Mouse (Mus musculus) erythroblast, embryonic 14.5 days (primary cell): ENCODE measurements around the gene Selplg.

Experiments used
- GATA1 ChIP-seq: IDR thresholded peaks from 2 replicates; pipeline ENCODE4 v1.6.1; 2012; ENCODE audit warnings: low read length, inconsistent platforms, mixed read lengths
- TAL1 ChIP-seq: IDR thresholded peaks from 3 replicates; pipeline ENCODE4 v1.6.1; 2012; ENCODE audit warnings: low read length, inconsistent platforms, mixed read lengths

DNA sequence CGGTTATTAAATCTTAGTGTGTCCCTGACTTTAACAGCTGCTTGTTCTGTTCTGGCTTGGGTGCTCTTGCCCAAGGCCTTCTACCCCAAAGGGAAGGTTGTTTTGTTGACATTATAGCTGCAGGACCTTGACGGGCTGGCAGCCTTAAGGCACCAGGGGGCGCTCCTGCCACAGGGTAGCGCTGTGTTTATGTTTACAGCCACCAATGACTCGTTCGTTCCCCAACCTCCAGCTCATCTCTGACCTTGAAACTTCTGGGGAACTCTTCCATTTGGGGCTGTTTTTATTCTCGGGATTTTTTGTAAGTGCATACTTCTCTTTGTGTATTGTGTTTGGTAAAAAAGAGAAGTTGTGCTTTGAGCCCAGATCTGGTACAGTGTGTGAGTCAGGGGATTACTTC is 58.8 kb downstream of the Selplg start:
- TF ChIP-seq TAL1 (no peak), GATA1 (no peak)
